Mouse (Mus musculus) forelimb bud, embryonic 11.5 days (tissue): ENCODE results near the gene Atoh8.
A peak's percentile ranks its signal among the peaks of the same experiment; 100 is the strongest.

Experiments used
- DNase-seq: peaks from one replicate; pipeline ENCODE4 v3.0.0-alpha.2; 2012; ENCODE audit warnings: low read depth, low spot score

Gene Atoh8

GRCm38 (mm10) chr6:72196660-72197059 lies 38.7 kb downstream of the Atoh8 start:
- no peak for DNase-seq

- DNase-seq = no peak
Measured at GRCm38 (mm10) chr6:72190577-72190976, 44.8 kb downstream of the Atoh8 start.

GRCm38 (mm10) chr6:72190120-72190519 lies 45.3 kb downstream of the Atoh8 start:
- no peak for DNase-seq

- DNase-seq = peak; percentile 48
Measured at GRCm38 (mm10) chr6:72189061-72189863, 46.1 kb downstream of the Atoh8 start.

GRCm38 (mm10) chr6:72186809-72187208 lies 48.6 kb downstream of the Atoh8 start:
- no peak for DNase-seq

- DNase-seq = peak; percentile 81
Measured at GRCm38 (mm10) chr6:72185893-72186490, 49.4 kb downstream of the Atoh8 start.

GRCm38 (mm10) chr6:72184576-72184975 lies 50.8 kb downstream of the Atoh8 start:
- DNase-seq = no peak

- no peak for DNase-seq
Measured at GRCm38 (mm10) chr6:72179562-72180502, 55.5 kb downstream of the Atoh8 start.

- no peak for DNase-seq
Measured at GRCm38 (mm10) chr6:72179006-72179405, 56.4 kb downstream of the Atoh8 start.

GRCm38 (mm10) chr6:72177417-72177816 lies 58.0 kb downstream of the Atoh8 start:
- no peak for DNase-seq

GRCm38 (mm10) chr6:72176004-72176403 lies 59.4 kb downstream of the Atoh8 start:
- no peak for DNase-seq

GRCm38 (mm10) chr6:72175419-72175818 lies 60.0 kb downstream of the Atoh8 start:
- DNase-seq = no peak

- DNase-seq = no peak
Measured at GRCm38 (mm10) chr6:72173350-72173749, 62.0 kb downstream of the Atoh8 start.

GRCm38 (mm10) chr6:72171391-72171790 lies 64.0 kb downstream of the Atoh8 start:
- DNase-seq = no peak

- DNase-seq = no peak
Measured at GRCm38 (mm10) chr6:72165907-72166306, 69.5 kb downstream of the Atoh8 start.

- DNase-seq = peak; percentile 93
Measured at GRCm38 (mm10) chr6:72164321-72165275, 70.8 kb downstream of the Atoh8 start.

GRCm38 (mm10) chr6:72162155-72162890 lies 73.1 kb downstream of the Atoh8 start:
- no peak for DNase-seq

GRCm38 (mm10) chr6:72161751-72162150 lies 73.6 kb downstream of the Atoh8 start:
- no peak for DNase-seq

GRCm38 (mm10) chr6:72160991-72161390 lies 74.4 kb downstream of the Atoh8 start:
- DNase-seq = no peak

GRCm38 (mm10) chr6:72159861-72160395 lies 75.4 kb downstream of the Atoh8 start:
- DNase-seq = no peak
